Mouse (Mus musculus) cortical plate, adult 2 months (tissue): ENCODE results near the gene Tpsg1.

Source experiments
- CTCF ChIP-seq: fragments of 200-500 bp; IDR thresholded peaks from 2 replicates; pipeline ENCODE4 v1.5.1; 2011; ENCODE audit warnings: mild to moderate bottlenecking, control low read depth, low read length; ENCODE audit not compliant: insufficient read depth; ENCODE audit errors: extremely low read depth
- POLR2A ChIP-seq: fragments of 200-500 bp; IDR thresholded peaks from 2 replicates; pipeline ENCODE4 v1.6.1; 2011; ENCODE audit warnings: mild to moderate bottlenecking, low read length, control low read depth; ENCODE audit not compliant: insufficient read depth; ENCODE audit errors: extremely low read depth

GRCm38 (mm10) chr17:25398520-25398838, 29.4 kb downstream of the Tpsg1 start:
- no peak for TF ChIP-seq CTCF
- no peak for TF ChIP-seq POLR2A
